Mouse (Mus musculus) frontal cortex, postnatal 36 days (tissue): Measurements from ENCODE around the gene Apoa2.

Experiments used
- DNase-seq, 2 experiments: peaks; one replicate each; pipeline ENCODE4 v3.0.0; 2022; ENCODE audit warnings: low spot score in 2 of 2

The Apoa2 gene

DNA sequence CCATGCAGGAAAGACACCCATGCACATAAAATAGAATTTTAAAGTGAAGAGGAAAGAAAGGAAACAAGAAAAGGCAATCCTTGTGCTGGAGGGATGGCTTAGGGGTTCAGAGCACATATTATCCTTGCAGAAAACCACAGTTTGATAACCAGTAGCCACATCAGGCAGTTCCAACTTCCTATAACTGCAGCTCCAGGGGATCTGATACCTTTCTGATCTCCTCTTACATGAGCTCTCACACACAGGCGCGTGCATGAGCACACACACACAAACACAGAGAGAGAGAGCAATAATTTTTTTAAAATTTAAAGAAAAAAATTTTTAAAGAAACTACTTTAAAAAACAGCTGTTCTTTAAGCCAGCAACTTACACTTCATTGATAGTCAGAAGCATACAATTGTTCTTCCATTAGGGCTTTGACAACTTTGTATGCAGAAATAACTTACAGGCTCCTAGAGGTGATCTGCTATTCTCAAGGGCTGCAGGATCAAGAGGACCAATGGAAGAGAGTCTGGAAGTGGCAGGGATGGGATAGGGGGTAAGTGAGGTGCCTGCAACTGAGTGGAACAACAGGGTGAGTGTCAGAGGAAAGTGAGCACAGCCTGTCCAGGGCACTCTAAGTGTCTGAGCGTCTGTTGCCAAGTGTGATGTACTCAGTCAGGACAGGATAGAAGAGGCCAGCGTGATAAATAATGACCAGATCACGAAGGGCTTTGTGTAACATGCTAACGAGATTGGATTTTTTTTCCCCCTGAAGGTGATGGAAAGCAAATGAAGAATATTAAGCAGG, 19.0 kb upstream of the Apoa2 start:
- DNase-seq, result no peak

DNA sequence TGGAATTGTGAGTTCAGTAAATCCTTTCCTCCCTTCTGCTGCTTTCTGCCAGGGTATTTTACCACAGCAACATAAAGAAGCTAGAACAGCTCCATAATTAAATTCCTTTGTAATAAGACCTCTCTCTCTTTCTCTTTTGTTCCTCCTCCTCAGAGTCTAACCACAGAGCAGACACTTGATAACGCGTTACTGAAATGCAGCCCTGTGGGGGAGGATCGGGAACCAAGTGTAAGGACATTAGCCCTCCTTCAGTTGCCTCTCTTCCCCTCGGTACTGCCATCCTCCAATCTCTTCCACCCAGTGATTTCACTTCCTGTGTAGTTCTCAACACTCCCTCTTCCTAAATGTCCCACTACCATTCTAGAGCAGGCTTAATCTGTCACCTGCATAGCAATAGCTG, 15.4 kb upstream of the Apoa2 start:
- no peak for DNase-seq

DNA sequence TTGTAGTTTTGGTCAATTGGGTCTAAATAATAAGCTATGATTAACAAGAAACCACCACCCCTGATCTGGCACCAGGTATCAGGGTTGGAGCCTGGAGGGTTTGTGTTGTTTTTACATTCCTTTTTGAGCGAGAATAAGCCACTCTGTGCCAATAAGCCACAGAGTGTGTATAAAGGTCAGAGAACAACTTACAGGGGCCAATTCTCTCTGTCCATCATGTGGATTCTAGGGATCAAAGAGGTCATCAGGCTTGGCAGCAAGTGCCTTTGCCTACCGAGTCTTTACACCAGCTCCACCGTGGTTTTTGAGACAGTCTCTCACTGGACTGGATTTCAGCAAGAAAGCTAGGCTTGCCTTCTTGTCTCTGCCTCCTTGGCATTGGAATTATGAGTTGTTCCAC, 12.0 kb upstream of the Apoa2 start:
- DNase-seq, result no peak

DNA sequence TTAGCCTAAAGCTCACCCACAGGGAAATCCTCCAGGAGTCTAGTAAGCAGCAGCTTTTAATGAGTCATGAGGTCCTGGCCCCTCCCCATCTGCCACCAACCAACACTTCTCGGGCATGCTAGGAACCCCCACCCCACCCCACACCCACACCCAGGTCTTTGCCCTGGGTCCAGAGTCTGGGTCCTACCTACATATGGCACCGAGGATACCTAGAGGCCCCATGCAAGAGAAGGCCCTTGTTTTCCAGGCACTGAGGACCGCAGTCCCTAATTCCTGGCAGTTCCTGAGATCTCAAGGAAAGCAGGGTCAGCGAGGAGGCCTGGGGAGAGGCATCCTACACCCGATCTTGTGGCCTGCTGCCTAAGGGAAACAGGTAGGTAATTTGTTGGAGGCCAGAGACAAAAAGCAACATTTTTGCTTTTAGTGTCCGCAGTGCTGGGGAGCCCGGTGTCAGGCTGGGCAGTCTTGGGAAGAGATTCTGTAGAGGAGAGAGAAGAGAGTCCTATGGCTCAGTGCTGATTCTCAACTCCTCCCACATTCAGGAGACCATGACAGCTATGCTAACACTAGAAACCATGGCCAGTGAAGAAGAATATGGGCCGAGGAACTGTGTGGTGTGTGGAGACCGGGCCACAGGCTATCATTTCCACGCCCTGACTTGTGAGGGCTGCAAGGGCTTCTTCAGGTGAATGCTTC, 10.9 kb upstream of the Apoa2 start, which contains the start of gene Nr1i3:
TSS of gene Nr1i3 (plus strand) at position 170 of the 696 bp plus-strand sequence.
- no peak for DNase-seq

DNA sequence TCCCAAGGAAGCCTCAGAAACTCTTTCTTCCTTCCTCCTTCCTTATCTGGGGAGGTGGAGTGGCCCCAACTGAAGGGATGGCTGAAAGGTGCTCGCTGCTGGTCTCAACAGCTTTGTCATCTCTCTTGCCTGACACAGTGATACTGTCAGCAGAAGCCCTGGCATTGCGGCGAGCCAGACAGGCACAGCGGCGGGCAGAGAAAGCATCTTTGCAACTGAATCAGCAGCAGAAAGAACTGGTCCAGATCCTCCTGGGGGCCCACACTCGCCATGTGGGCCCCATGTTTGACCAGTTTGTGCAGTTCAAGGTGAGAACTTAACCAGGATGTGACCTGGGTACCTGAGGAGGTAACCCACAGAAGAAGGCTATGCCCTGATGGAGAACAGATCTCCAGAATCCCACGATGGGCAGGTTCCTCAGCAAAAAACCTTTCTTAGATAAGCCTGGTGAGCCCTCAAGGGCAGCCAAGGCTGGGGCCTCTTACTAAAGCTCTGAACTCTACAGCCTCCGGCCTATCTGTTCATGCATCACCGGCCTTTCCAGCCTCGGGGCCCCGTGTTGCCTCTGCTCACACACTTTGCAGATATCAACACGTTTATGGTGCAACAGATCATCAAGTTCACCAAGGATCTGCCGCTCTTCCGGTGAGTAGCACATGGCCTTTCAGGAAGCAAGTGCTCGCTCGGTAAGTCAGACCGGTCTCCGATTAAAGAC, 8.5 kb upstream of the Apoa2 start:
- no peak for DNase-seq

DNA sequence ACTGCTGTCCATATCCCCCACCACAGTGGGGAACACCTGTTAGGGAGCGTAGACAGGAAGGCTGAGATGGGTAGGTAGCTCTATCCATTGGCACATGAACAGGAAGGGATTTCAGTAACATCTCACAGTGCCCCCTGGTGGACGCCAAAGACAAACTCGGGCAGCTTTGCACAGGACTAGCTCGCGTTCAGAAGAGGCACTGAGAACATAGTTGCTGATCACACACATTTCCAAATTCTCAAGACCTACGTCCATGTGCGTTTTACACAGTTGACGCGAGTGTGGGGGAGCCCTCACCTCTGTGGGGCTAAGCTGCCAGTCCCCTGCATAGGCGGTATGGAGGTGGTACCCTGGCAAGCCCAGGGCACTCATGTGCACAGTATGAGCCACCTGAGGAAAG, 4.0 kb upstream of the Apoa2 start:
- DNase-seq, result peak; percentile 90 to 91

DNA sequence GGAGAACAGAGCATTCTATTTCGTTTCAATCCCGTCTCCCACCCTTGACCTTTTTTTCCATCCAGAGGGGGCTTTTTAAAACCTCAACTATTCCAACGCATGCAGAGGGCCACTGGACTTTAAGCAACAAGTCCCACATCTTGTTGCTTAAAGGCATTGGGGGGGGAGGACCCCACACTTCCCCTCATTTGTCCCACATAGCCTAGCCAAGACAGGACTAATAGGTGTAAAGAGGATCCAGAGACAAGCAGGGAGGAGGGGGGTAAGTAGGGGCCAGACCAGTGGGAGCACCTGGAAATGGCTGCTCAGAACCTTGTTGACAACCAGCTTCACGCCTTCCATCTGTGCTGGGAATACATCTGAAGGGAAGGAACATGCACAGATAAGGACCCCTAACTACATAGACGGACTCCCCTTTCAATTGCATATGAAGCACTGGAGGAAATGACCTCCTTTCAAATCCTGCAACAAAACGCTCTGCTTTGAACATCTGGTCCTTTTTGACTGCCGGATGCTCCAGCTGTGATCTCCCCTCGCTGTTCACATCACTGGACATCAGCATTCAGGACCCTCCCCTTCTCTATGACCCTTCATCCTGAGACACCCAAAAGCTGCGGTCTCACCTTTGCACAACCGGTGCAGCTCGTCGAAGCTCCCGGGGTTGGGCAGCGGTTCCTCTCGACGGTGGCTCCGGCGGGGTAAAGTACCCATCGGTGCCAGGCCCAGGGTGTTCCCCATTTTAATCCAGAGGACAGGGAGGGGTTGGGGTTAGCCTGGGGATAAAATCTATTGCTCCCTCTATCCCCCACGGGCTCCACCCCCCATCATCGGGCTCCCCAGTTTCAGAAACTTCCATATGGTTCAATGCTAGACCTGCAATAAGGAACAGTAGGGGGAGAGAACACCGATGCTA, 3.3 kb upstream of the Apoa2 start:
- DNase-seq, result peak in 1 of 2 experiments; percentile 17

GRCm38 (mm10) chr1:171222238-171223155, 2.4 kb upstream of the Apoa2 start, which contains the start of gene Tomm40l:
TSS of gene Tomm40l (minus strand) at chr1:171222514.
- DNase-seq, result peak; percentile 96 to 97

DNA sequence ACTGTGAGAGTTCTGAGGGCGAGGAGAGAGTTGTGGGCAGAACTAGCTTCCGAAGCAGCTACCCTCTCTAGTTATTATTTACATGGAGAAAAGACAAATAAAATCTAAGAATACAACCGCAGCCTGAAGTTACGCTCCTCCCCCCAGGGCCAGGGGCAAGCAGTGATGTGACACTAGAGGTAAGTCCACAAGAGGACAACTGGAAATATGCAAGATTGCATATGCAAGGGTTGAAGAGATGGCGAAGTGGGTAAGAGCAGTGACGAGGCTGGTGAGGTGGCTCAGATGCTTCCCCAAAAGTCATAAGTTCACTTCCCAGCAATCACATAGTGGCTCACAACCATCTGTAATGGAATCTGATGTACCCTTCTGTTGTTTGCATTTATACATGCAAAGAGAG, 1.7 kb upstream of the Apoa2 start:
- no peak for DNase-seq

DNA sequence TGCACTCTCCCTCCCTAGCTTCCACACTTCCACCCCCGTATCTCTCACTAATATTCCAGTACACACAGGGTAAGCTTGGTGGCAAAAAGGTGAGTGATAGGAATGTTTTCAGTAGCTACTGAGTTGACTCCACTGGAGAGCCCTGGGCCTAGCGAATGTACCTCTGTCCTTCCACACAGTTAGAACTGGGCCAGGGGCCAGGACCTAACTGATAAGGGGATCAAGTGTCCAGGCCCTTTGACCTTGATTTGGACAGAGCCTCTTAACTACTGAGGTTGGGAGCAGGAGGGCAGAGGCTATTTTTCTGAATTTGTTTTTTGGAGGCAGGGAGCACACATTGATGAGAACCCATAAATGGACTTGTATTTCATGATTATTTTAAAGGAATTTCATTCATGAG, 1.1 kb upstream of the Apoa2 start:
- DNase-seq, result no peak

- no peak for DNase-seq
Observed at GRCm38 (mm10) chr1:171226780-171227179, 1.9 kb downstream of the Apoa2 start.

- no peak for DNase-seq
Observed at GRCm38 (mm10) chr1:171227879-171228278, 3.0 kb downstream of the Apoa2 start.

- no peak for DNase-seq
Observed at GRCm38 (mm10) chr1:171229750-171230149, 4.9 kb downstream of the Apoa2 start.

GRCm38 (mm10) chr1:171230215-171230614, 5.4 kb downstream of the Apoa2 start:
- no peak for DNase-seq

DNA sequence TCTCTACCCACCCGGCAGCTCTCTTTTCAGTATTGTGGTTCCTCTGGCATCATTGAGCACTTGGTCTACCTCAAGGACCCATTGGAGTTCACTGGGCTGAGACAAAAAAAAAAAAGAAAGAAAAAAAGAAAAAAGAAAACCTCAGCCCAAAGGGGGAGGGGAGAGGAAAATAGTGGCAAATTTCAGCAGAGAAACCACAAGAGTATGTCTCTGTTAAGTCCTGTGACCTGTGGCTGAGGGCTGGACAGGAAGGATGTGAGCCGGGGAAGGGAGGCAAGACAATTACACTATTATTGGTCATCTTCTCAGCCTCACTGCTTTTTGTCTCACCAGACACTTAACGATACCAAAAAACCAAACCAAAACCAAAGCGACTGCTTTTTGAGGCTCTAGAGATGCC, 7.0 kb downstream of the Apoa2 start:
- no peak for DNase-seq

- DNase-seq, result no peak
Observed at GRCm38 (mm10) chr1:171232348-171232747, 7.5 kb downstream of the Apoa2 start.

DNA sequence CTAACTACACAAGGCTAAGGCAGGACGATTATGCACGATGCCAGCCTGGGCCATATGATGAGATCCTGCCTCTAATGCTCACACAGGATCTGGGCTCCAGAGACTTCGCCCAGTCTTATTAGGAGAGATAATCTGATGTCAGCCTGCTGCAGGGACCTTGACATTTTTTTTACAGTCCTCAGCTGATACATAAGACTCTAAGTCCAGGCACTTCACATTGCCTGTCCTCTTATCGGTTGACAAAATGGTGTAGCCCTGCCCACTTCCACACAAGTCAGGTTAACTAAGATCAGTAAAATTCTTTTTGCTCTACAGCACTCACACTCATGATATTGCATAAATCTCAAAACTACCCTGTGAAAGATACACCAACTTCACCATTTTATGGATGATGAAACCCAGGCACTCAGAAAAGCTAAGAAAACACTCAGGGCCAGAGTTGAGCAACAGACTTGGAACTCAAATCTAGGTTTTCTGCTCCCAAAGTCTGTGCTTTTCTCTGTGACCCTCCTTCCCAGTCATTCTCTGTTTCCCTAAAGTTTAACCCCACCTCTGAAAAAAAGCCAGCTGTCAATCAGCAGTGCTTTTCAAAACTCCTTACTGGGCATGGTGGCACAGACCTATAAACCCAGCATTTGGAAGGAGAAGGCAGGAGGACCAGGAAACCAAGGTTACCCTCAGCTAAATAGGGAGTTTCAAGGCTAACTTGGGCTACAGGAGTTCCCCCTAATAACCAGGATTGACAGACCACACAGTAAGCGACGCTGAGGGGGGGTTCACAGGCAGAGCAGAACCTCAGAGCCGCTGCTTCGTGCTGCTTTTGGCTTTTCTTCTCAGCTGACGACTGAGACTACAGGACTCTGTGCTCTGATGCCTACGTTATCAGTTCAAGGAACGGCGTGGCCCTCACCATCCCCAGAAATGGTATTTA, 8.2 kb downstream of the Apoa2 start:
- DNase-seq, result no peak

DNA sequence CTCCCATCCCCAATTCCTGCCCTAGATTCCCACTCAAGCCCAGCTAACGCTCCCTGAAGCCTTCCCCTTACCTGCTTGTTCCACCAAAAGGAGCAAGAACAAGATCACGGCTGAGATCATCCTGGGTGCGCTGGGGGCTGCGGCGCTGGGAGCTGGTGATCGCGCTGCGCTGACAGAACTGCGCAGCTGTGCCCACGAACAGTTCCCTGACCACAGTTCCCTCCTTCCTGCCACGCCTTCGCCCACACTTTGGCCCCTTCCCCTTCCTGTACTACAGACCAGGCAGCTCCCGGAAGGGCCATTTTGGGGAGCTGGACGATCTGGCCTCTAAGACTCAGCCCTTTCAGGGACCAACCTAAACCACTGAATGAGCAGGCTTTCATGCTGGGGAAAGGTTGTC, 9.3 kb downstream of the Apoa2 start, which contains the start of gene Fcer1g:
TSS of gene Fcer1g (minus strand) at position 240 of the 400 bp plus-strand sequence.
- DNase-seq, result no peak

DNA sequence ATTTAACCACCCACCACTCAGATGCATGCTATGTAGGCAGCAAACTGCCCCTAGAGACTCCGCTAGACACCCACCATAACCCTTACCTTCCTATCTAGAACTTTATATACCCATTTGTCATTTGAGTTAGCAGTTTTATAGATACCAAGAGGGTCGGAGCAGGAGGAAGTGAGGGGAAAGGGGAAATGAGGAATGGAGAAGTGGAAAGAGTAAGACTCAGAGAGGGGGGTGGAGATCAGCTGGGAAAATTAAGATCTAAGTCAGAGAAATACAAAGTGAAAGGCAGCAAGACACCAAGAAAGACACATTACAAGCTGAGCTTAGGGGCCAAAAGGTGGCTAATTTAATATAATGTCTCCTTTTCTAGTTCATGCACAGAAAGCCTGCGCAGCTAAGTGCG, 9.7 kb downstream of the Apoa2 start:
- no peak for DNase-seq
